Mouse (Mus musculus) kidney, adult 2 months (tissue): Measurements from ENCODE around the gene Svbp.

ENCODE experiments used
- CTCF ChIP-seq: fragments of 200-500 bp; conservative IDR thresholded peaks from 2 replicates; pipeline ENCODE4 v1.5.1; 2011; ENCODE audit warnings: low read depth, mild to moderate bottlenecking, control low read depth, low read length, moderate library complexity, mixed read lengths; ENCODE audit not compliant: insufficient read depth, insufficient read length
- POLR2A ChIP-seq: fragments of 200-500 bp; IDR thresholded peaks from one replicate; pipeline ENCODE4 v1.6.1; 2011; ENCODE audit warnings: low read depth, low read length, control low read depth

DNA sequence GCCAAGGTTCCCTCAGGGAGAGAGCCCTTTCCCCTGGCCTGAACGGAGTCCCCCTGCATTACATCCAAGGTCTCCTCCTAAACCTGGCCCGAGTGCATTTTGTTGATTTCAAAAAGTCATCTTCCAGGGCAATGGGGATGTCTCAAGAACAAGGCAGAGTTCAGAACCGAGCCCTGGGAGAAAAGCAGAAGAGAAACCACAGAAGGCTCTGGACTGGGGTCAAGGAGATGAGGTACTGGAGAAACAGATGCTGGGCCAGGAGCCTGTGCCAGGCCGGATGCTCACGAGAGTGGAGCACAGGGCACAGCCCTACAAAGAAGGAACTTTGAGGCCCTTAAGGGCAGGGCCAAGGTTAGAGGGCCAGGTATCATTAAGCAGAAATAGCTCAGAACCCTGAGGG, 17.4 kb upstream of the Svbp start:
- TF ChIP-seq CTCF (no peak), POLR2A (no peak)
